Mouse (Mus musculus): ENCODE measurements around the gene Lrch1.

The Lrch1 gene

GRCm38 (mm10) chr14:74814848-74815789, 132.6 kb downstream of the Lrch1 start:
- DNase-seq (ENCODE audit: low spot score), result no peak

GRCm38 (mm10) chr14:74811617-74812016, 136.1 kb downstream of the Lrch1 start:
- DNase-seq (ENCODE audit: low spot score), result no peak

GRCm38 (mm10) chr14:74801961-74802360, 145.7 kb downstream of the Lrch1 start:
- no peak for DNase-seq (ENCODE audit: low spot score)

- DNase-seq (ENCODE audit: low spot score), result no peak
Observed at GRCm38 (mm10) chr14:74798063-74798890, 149.4 kb downstream of the Lrch1 start.

GRCm38 (mm10) chr14:74797386-74798062, 150.2 kb downstream of the Lrch1 start:
- DNase-seq (ENCODE audit: low spot score), result no peak

GRCm38 (mm10) chr14:74794931-74795330, 152.7 kb downstream of the Lrch1 start:
- DNase-seq (ENCODE audit: low spot score), result no peak

- DNase-seq (ENCODE audit: low spot score), result no peak
Observed at GRCm38 (mm10) chr14:74792793-74793192, 154.9 kb downstream of the Lrch1 start.

- no peak for DNase-seq (ENCODE audit: low spot score)
Observed at GRCm38 (mm10) chr14:74790535-74790934, 157.1 kb downstream of the Lrch1 start.

GRCm38 (mm10) chr14:74788766-74789165, 158.9 kb downstream of the Lrch1 start:
- DNase-seq (ENCODE audit: low spot score), result no peak

GRCm38 (mm10) chr14:74787717-74788116, 160.0 kb downstream of the Lrch1 start:
- no peak for DNase-seq (ENCODE audit: low spot score)

GRCm38 (mm10) chr14:74784243-74784934, 163.3 kb downstream of the Lrch1 start:
- no peak for DNase-seq (ENCODE audit: low spot score)

- DNase-seq (ENCODE audit: low spot score), result no peak
Observed at GRCm38 (mm10) chr14:74774046-74774619, 173.5 kb downstream of the Lrch1 start.

GRCm38 (mm10) chr14:74767892-74768291, 179.8 kb downstream of the Lrch1 start:
- DNase-seq (ENCODE audit: low spot score), result no peak

GRCm38 (mm10) chr14:74764191-74764918, 183.3 kb downstream of the Lrch1 start:
- DNase-seq (ENCODE audit: low spot score), result peak; percentile 82

- DNase-seq (ENCODE audit: low spot score), result no peak
Observed at GRCm38 (mm10) chr14:74736850-74737249, 210.8 kb downstream of the Lrch1 start.

- DNase-seq (ENCODE audit: low spot score), result no peak
Observed at GRCm38 (mm10) chr14:74735471-74735870, 212.2 kb downstream of the Lrch1 start.

GRCm38 (mm10) chr14:74733397-74733796, 214.3 kb downstream of the Lrch1 start:
- no peak for DNase-seq (ENCODE audit: low spot score)

- peak; percentile 90 for DNase-seq (ENCODE audit: low spot score)
Observed at GRCm38 (mm10) chr14:74732079-74732783, 215.4 kb downstream of the Lrch1 start, which contains the start of gene Esd. Gene Esd (plus strand): TSS chr14:74732297.

- no peak for DNase-seq (ENCODE audit: low spot score)
Observed at GRCm38 (mm10) chr14:74731221-74732078, 216.2 kb downstream of the Lrch1 start.
